Mouse (Mus musculus) embryonic stem cell, embryonic (primary cell): Measurements from ENCODE around the gene Gpr37l1.

Source experiments
- CTCF ChIA-PET, 4 experiments: fragments of 300-600 bp in 2 of 4; fragments of 350-600 bp in 2 of 4; sonication (Branson Sonifier 250); formaldehyde crosslinking; loops; one replicate each; lab custom pipeline; 2022; ENCODE audit warnings: inconsistent platforms in 2 of 4; lab: Charles Lee
- POLR2A ChIA-PET, 4 experiments: fragments of 300-600 bp in 2 of 4; fragments of 350-600 bp in 2 of 4; sonication (Branson Sonifier 250); formaldehyde crosslinking; loops; one replicate each; lab custom pipeline; 2022; ENCODE audit warnings: antibody characterized with exemption in 4 of 4, inconsistent platforms in 1 of 4; lab: Charles Lee

Gpr37l1 gene

DNA sequence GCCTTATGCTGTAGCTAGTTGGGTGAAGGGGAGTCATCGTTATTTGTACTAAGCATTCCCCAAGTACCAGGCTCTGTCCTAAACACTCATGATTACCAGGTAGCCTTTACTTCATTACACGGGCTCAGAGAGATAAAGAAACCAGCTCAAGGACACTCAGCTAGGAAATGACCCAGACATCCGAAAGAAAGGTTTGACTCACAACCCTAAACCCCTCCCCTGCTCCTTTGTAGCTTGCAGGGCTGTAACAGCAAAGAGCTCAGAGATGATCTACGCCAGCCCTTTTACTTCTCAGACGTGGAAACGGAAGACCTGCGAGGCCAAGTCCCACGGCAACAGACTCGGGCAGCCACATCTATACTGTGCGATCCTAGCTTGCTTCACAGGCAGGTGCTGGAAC is 2.8 kb upstream of the Gpr37l1 start:
- POLR2A ChIA-PET: interaction anchor here (0.5 to 18.9 kb wide), 19 partner anchors 9 to 613 kb away, joined by 3 to 292 read pairs (median 3); partner anchors contain the start of genes Elf3 (in 3 of the 4), Arl8a (in 1 of the 4) and Rnpep (in 1 of the 4)
- CTCF ChIA-PET: interaction anchor here in 3 of 4 experiments (0.5 to 4.5 kb wide), 17 partner anchors 9 to 211 kb away, joined by 3 to 98 read pairs (median 4); partner anchors contain the start of genes Elf3 (in 2 of the 3) and Arl8a (in 1 of the 3)

DNA sequence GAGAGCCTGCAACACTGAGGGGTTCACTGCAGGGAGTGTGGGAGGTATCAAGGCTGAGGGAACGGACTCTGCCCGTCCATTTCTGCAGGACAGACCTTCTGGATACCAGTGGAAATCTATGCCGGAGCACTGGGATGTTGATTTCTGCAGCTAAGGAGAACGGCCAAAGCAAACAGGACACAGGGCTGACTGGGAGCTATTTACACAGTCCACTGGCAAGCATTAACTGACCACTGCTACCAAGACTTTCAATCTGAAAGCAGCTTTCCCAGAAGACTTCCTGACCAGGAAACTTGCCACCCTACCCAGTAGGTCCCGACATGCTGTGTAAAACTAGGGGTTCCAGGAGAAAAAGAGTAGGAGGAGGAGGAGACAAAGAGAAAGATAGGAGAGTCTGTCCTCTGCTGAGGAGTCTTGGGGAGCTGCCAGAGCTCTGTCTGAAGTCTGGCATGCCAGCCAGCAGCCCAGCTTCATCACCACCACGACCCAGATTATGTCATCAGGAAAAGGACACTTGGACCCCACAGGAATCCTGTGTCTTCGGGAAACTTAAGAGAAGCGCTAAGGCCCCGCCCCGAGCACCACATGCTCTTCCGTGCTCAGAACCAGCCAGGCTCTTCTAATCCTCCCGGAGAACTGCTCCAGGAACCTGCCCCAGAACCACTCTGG is 2.2 kb upstream of the Gpr37l1 start:
- CTCF ChIA-PET: interaction anchor here in 3 of 4 experiments (0.7 to 4.5 kb wide), 14 partner anchors 8 to 199 kb away, joined by 3 to 98 read pairs (median 4); partner anchors contain the start of genes Elf3 (in 2 of the 3) and Arl8a (in 1 of the 3)
- POLR2A ChIA-PET: interaction anchor here (0.5 to 18.9 kb wide), 20 partner anchors 9 to 612 kb away, joined by 3 to 292 read pairs (median 3); partner anchors contain the start of genes Elf3 (in 3 of the 4), Arl8a (in 1 of the 4) and Rnpep (in 1 of the 4)

DNA sequence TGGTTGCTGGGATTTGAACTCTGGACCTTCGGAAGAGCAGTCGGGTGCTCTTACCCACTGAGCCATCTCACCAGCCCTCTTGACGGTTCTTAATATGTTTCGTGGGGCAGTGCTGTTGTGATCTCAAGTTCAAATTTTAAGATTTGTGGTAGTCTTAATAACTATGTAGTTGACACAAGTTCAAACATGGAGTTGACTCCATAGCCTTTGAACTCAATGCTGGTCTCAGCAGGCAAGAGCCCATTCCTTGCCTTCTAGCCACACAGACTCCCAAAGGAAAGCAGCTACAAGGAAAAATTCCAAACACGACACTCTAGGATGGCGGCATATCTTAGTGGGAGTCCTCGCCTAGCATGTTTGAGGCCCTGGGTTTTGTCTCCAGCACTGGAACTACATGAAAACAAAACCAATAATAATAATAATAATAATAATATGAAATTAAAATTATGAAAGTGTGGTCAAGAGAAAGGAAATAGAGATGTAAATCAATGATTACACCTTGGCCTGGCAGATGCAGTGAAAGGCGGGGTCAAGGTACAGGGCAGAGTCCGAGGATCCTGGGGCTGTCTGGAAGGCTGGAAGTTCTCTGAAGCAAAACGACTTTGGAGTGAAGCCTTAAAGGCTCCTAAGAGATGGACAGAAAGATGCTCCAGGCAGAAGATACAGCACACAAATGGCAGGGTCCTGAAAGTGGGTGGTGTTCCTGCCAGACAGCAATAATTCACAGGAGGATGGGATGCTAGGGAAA is 1.1 kb upstream of the Gpr37l1 start:
- POLR2A ChIA-PET: interaction anchor here in 2 of 4 experiments (1.1 to 3.0 kb wide), 3 partner anchors 10 to 88 kb away, joined by 3 to 10 read pairs (median 5); no protein-coding TSS in a partner anchor
- CTCF ChIA-PET: interaction anchor here in 2 of 4 experiments (1.4 to 1.5 kb wide), 2 partner anchors 15 to 93 kb away, joined by 3 to 5 read pairs; no protein-coding TSS in a partner anchor

DNA sequence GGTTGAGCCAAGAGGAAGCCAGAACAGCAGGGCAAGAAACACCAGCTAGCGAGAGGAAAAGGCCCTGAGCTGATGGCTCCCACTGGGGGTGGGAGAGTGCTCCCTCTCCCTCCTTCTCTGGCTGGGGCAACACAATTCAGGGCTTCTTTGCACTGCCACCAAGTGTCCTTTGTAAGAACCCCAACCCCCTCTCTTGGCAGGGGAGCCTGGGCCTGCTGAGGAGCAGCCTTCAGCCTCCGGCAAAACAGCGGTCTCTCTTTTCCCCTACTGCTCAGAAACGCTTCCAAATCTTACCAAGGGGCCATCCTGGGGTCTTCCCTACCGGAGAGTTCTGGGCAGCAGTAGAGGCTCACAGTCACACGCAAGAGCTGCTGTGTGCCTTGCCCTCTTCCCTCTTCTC is 4.8 kb downstream of the Gpr37l1 start:
- POLR2A ChIA-PET: interaction anchor here in 3 of 4 experiments (0.5 to 1.9 kb wide), 8 partner anchors 8 to 423 kb away, joined by 3 to 9 read pairs (median 4); partner anchors contain the start of gene Elf3 (in 1 of the 3)

DNA sequence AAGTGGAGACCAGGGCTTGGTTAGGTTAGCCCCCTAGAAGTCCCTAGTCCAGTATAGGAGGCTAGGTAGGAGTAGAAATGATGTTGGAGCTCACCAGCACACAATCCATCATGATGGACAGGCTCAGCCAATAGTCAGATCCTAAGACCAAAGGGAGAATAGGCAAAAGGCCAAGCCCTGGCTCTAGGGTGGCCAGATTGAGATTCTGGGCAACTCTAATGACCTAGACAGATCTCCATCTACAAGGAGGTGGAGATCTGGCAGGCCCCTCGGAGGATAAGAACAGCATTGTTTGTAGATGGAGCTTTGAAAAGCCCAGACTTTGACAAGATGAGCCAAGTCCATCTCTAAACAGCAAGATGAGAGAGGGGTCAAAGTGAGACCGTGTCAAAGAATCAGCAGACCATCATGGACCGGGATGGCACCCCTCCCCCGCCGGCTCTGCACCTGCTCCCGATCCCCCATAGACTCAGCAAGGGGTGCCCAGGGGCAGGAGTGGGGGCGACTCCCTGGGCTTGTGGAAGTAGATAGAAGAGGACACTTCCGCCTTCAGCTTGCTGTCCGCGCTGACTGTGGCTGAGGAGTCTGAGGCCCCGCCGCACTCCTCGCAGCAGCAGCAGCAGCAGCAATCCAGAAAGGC is 7.0 kb downstream of the Gpr37l1 start:
- POLR2A ChIA-PET: interaction anchor here (0.5 to 2.6 kb wide), 23 partner anchors 8 to 204 kb away, joined by 3 to 10 read pairs (median 4); partner anchors contain the start of genes Elf3 (in 3 of the 4), Rnpep (in 1 of the 4) and Ube2t (in 1 of the 4)
- CTCF ChIA-PET: interaction anchor here (0.5 to 1.8 kb wide), 11 partner anchors 10 to 234 kb away, joined by 3 to 5 read pairs (median 4); partner anchors contain the start of genes Arl8a (in 1 of the 4) and Lgr6 (in 1 of the 4)

More for the DNA sequence above, 4.8 kb downstream of the Gpr37l1 start:
- CTCF ChIA-PET: interaction anchor here in 2 of 4 experiments (1.2 to 1.3 kb wide), 2 partner anchors 8 to 9 kb away, joined by 3 to 11 read pairs; no protein-coding TSS in a partner anchor

DNA sequence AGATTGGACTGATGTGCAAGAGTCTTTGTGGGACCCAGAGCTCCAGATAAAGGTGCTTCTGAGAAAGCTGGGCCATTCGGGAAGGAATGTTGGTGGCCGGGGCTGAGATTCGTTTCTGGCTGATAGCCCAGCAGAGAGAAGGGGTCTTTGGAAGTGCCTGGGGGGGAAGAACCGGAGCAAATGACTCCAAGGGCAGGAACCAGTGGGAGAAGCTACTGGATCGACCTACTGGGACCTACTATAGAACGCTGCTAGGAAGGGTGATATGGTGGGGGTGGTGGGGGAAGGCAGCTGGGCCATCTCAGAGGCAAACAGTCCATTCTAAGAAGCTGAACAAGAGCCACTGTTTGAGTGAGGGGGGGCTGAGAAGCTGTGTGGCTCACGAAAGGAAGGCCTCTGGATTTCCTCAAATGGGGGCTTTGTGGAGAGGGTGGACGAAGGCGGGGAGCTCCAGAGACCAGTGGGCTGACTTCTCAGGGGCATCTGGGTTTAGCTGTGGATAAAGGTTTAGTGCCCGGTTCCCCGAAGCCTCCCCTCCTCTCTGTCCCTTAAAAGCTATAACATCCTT is 7.8 kb downstream of the Gpr37l1 start:
- POLR2A ChIA-PET: interaction anchor here (0.5 to 2.6 kb wide), 18 partner anchors 8 to 205 kb away, joined by 3 to 9 read pairs (median 4); partner anchors contain the start of genes Elf3 (in 1 of the 4) and Gpr37l1 (in 1 of the 4)
- CTCF ChIA-PET: interaction anchor here in 3 of 4 experiments (0.7 to 1.6 kb wide), 6 partner anchors 12 to 101 kb away, joined by 3 to 8 read pairs (median 4); partner anchors contain the start of genes Arl8a (in 1 of the 3) and Elf3 (in 1 of the 3)

DNA sequence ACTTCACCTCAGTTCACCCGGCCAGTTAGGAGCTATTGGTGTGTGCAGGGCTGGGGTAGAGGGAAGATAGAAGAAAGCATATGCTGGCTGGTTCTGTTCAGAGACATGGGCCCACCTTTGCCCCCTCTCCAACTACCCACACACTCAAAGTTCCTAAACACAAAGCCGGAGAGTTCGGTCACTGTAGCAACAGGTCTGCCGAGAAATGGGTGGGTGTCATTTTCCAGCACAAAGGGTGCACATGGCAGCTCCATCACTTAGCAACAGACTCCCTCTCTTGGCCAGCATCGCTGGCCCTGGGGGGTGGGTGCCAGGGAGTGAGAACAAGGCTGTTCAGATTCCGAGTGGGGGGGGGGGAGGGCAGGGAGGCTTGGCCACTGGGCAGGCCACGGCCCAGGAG is 8.4 kb downstream of the Gpr37l1 start:
- ChIA-PET POLR2A (interaction anchor here in 3 of 4 experiments (0.8 to 3.5 kb wide), 18 partner anchors 8 to 192 kb away, joined by 3 to 19 read pairs (median 4); partner anchors contain the start of genes Arl8a (in 1 of the 3), Elf3 (in 1 of the 3), Gpr37l1 (in 1 of the 3) and Ptpn7 (in 1 of the 3)), CTCF (interaction anchor here (0.6 to 1.6 kb wide), 7 partner anchors 12 to 102 kb away, joined by 3 to 8 read pairs (median 3); partner anchors contain the start of genes Arl8a (in 1 of the 4) and Elf3 (in 1 of the 4))

DNA sequence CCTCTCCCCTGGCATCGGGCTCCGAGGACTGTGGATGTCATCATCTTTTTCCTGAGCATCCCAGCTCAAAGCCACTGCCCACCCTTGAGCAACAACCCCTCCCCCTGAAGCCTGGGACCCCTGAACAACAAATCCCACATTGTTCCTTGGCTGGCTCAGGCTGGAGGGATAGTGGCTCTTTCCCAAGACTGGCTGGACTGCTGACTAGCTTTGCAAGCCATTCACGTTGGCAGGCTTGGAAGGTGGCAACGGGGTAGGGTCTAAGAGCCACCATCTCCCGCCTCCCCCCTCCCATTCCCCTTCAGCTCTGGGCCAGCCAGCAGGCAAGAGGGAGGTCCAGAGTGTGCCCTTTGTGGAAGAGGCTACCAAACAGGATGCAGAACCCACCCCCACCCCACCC is 8.8 kb downstream of the Gpr37l1 start:
- POLR2A ChIA-PET: interaction anchor here in 3 of 4 experiments (0.8 to 3.5 kb wide), 14 partner anchors 9 to 193 kb away, joined by 3 to 19 read pairs (median 4); partner anchors contain the start of genes Arl8a (in 1 of the 3), Gpr37l1 (in 1 of the 3) and Ptpn7 (in 1 of the 3)
- CTCF ChIA-PET: interaction anchor here in 3 of 4 experiments (0.6 to 1.4 kb wide), 4 partner anchors 13 to 91 kb away, joined by 3 to 8 read pairs (median 3); no protein-coding TSS in a partner anchor

DNA sequence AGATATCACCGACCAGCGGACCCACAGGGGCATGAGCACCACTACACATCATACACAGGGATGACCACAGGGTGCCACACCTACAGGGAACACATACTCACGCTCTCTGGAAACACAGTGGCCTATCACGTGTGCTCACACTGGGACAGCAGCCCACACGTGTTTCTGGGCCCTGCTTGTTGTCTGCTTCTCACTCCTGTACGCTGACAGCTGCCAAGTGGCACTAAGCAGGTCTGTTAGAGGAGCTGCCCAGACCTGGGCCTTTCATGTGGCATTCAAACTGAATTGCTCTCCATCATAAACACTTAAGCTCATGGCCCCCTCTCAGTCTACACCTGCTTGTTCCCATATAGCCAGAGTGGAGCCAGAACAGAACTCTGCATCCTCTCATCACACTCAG is 11.2 kb downstream of the Gpr37l1 start:
- ChIA-PET POLR2A (interaction anchor here in 2 of 4 experiments (1.2 to 3.5 kb wide), 5 partner anchors 9 to 102 kb away, joined by 3 to 19 read pairs (median 4); partner anchors contain the start of genes Arl8a (in 1 of the 2) and Elf3 (in 1 of the 2)), CTCF (interaction anchor here in 1 of 4 experiments (0.6 to 0.9 kb wide), 2 partner anchors 202 to 224 kb away, joined by 4 read pairs; no protein-coding TSS in a partner anchor)

DNA sequence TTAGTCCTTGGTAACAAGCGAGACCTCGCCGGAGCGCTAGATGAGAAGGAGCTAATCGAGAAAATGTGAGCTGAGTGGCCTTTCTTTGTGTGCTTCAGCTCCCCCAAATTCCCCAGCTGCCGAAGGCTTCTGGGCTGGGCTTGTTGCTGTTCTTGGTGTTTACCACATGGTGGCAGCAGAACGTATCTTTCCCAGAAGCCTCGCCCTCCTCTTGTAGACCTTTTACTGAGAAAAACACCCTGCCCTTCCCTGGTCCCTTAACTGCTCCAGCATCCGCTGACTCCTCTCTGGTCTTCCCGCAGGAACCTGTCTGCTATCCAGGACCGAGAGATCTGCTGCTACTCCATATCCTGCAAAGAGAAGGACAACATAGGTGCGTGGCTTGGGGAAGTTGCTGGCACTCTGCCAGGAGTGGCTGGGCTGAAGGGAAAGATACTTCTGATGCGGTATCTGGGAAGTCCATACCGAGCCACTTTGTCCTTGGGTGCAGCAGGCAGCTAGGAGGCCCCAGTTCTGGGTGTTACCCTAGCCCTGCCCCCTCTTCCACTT is 13.0 kb downstream of the Gpr37l1 start:
- CTCF ChIA-PET: interaction anchor here (0.5 to 2.9 kb wide), 54 partner anchors 9 to 544 kb away, joined by 3 to 26 read pairs (median 4); partner anchors contain the start of genes Elf3 (in 3 of the 4), Ptpn7 (in 2 of the 4), Gpr37l1 (in 1 of the 4) and Ube2t (in 1 of the 4)
- POLR2A ChIA-PET: interaction anchor here (0.5 to 2.8 kb wide), 57 partner anchors 9 to 533 kb away, joined by 3 to 24 read pairs (median 4); partner anchors contain the start of genes Elf3 (in 3 of the 4), Gpr37l1 (in 2 of the 4), Ube2t (in 2 of the 4) and Lgr6 (in 1 of the 4)

DNA sequence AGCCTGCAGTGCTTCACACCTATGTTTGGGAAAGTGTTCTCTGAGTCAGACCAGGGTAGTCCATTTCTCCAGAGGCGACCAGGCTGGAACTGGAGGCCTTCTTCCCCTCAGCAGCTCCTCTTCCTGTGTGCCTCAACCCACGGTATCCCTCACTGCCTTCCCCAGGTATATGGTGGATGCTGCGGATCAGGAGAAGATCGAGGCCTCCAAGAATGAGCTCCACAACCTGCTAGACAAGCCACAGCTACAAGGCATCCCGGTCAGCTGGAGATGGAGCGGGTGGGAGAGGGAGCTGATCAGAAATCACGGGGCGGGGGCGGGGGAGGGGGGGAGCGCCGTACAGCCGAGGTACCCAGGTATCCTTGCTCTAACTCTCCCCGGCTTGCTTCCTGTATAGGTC is 13.5 kb downstream of the Gpr37l1 start:
- ChIA-PET POLR2A (interaction anchor here (0.5 to 2.8 kb wide), 60 partner anchors 9 to 1410 kb away, joined by 3 to 24 read pairs (median 4); partner anchors contain the start of genes Elf3 (in 3 of the 4), Gpr37l1 (in 2 of the 4), Ube2t (in 2 of the 4) and Lgr6 (in 1 of the 4)), CTCF (interaction anchor here (0.5 to 2.9 kb wide), 56 partner anchors 10 to 544 kb away, joined by 3 to 26 read pairs (median 4); partner anchors contain the start of genes Elf3 (in 3 of the 4), Ptpn7 (in 2 of the 4), Gpr37l1 (in 1 of the 4) and Ube2t (in 1 of the 4))

DNA sequence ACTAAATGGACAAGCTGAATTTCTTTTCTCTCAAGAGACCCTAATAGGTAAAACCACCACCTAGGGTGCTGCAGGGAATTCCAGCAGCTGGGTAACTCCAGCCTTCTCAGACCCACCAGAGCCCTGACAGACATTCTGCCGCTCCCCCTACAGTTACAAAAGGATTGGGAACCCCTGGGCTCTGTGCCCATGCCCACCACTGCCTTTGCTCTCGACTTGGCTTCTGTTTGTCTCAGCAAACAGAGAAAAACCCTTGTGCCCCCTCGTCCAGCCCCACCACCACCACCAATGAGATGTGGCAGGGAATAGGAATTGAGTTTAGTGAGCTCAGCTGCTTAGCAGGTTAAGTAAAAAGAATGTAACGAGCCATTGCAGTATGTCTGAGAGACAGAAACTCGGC is 18.5 kb downstream of the Gpr37l1 start:
- ChIA-PET POLR2A (interaction anchor here (0.6 to 4.2 kb wide), 9 partner anchors 9 to 1321 kb away, joined by 3 to 22 read pairs (median 5); partner anchors contain the start of genes Elf3 (in 1 of the 4) and Ube2t (in 1 of the 4)), CTCF (interaction anchor here in 2 of 4 experiments (0.7 kb wide), 2 partner anchors 23 to 203 kb away, joined by 3 read pairs; no protein-coding TSS in a partner anchor)

DNA sequence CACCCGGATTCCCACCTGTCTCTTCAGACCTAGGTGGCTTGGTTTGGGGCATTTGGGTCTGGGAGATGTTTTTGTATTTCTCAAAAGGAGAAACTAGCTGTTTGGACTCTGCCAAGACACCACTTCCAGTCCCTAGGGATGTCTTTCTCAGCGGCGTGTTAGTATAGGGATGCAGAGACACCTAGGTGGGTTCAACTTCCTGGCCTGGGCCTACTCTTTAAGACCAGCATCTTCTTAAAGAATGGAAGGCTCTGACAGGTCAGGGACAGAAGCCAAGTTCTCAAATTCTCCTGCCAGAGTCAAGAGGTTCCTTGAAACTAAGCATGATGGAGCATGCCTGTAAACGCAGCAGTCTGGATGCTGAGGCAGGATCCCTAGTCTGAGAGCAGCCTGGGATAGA is 19.0 kb downstream of the Gpr37l1 start:
- POLR2A ChIA-PET: interaction anchor here in 3 of 4 experiments (0.6 to 4.2 kb wide), 20 partner anchors 9 to 740 kb away, joined by 3 to 22 read pairs (median 5); partner anchors contain the start of genes Elf3 (in 1 of the 3), Ptpn7 (in 1 of the 3), Timm17a (in 1 of the 3) and Ube2t (in 1 of the 3)
- CTCF ChIA-PET: interaction anchor here in 2 of 4 experiments (0.7 to 1.2 kb wide), 3 partner anchors 43 to 203 kb away, joined by 3 to 4 read pairs (median 4); partner anchors contain the start of genes Elf3 (in 1 of the 2) and Lgr6 (in 1 of the 2)

DNA sequence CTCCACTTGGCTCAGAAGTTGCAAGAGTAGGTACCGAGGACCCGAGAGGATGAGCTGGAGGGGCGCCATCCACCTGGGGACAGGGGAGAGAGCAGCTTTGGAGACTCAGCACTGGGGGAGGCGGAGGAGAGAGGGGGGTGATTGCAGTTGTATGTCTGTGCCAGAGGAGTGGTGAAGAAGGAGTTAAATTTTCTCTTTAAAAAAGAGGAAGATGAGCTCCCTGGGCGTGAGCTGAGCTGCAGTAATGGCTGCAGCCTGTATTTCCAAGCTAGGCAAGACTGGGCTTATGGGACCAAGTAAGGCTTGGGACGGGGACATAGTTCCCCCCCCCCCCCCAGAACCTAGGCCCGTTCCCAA is 19.8 kb downstream of the Gpr37l1 start:
- ChIA-PET CTCF (interaction anchor here (0.5 to 1.9 kb wide), 18 partner anchors 11 to 222 kb away, joined by 3 to 9 read pairs (median 3); partner anchors contain the start of genes Elf3 (in 2 of the 4), Gpr37l1 (in 1 of the 4), Lgr6 (in 1 of the 4) and Ptpn7 (in 1 of the 4)), POLR2A (interaction anchor here (0.6 to 4.2 kb wide), 49 partner anchors 10 to 878 kb away, joined by 3 to 22 read pairs (median 4); partner anchors contain the start of genes Elf3 (in 2 of the 4), Timm17a (in 2 of the 4), Ppp1r12b (in 1 of the 4) and Ptpn7 (in 1 of the 4))
